Mouse (Mus musculus) retina, postnatal 7 days (tissue): ENCODE measurements around the gene Als2.
A peak's percentile ranks its signal among the peaks of the same experiment; 100 is the strongest.

Source experiments
- DNase-seq: peaks from one replicate; pipeline ENCODE4 v3.0.0-alpha.2; 2012; ENCODE audit warnings: low read depth, low spot score

Gene Als2

GRCm38 (mm10) chr1:59166232-59166905, 70.7 kb downstream of the Als2 start:
- DNase-seq, result no peak

- DNase-seq, result peak; percentile 45
Measured at GRCm38 (mm10) chr1:59163918-59164317, 73.1 kb downstream of the Als2 start.

GRCm38 (mm10) chr1:59163030-59163461, 74.0 kb downstream of the Als2 start, which contains the start of gene Mpp4:
Mpp4 (minus strand) TSS chr1:59163389.
- DNase-seq, result peak; percentile 57

GRCm38 (mm10) chr1:59162309-59163024, 74.6 kb downstream of the Als2 start:
- no peak for DNase-seq

GRCm38 (mm10) chr1:59161396-59161795, 75.6 kb downstream of the Als2 start:
- peak; percentile 27 for DNase-seq

GRCm38 (mm10) chr1:59160871-59161270, 76.2 kb downstream of the Als2 start:
- DNase-seq, result no peak

GRCm38 (mm10) chr1:59159136-59159535, 77.9 kb downstream of the Als2 start:
- no peak for DNase-seq

- no peak for DNase-seq
Measured at GRCm38 (mm10) chr1:59158498-59158897, 78.5 kb downstream of the Als2 start.

GRCm38 (mm10) chr1:59157846-59158245, 79.2 kb downstream of the Als2 start:
- DNase-seq, result no peak

- no peak for DNase-seq
Measured at GRCm38 (mm10) chr1:59152346-59152745, 84.7 kb downstream of the Als2 start.

- DNase-seq, result no peak
Measured at GRCm38 (mm10) chr1:59150542-59150941, 86.5 kb downstream of the Als2 start.

- DNase-seq, result peak; percentile 32
Measured at GRCm38 (mm10) chr1:59144543-59144942, 92.5 kb downstream of the Als2 start.

GRCm38 (mm10) chr1:59142809-59143208, 94.2 kb downstream of the Als2 start:
- DNase-seq, result peak; percentile 59

GRCm38 (mm10) chr1:59134419-59134818, 102.6 kb downstream of the Als2 start:
- no peak for DNase-seq

GRCm38 (mm10) chr1:59128879-59129278, 108.2 kb downstream of the Als2 start:
- DNase-seq, result no peak

GRCm38 (mm10) chr1:59125558-59125957, 111.5 kb downstream of the Als2 start:
- no peak for DNase-seq

GRCm38 (mm10) chr1:59119720-59120457, 117.1 kb downstream of the Als2 start, which contains the start of gene Tmem237:
Tmem237 (minus strand) TSS chr1:59120408.
- DNase-seq, result peak; percentile 85
